Mouse (Mus musculus): Measurements from ENCODE around the gene Sdc3.

- TF ChIP-seq CTCF (IDR thresholded peaks at IDR 0.05; ENCODE audit: extremely low read depth, insufficient read length, insufficient replicate concordance, low read depth, low read length) (no peak), POLR2A (IDR thresholded peaks at IDR 0.05; ENCODE audit: low read depth, low read length) (no peak)
Measured at GRCm38 (mm10) chr4:130805746-130806145, 13.4 kb downstream of the Sdc3 start.
